Mouse (Mus musculus) cerebral cortex, adult 2 months (tissue): ENCODE data around the gene Spdl1.

Source experiments
- WGBS: fragments of 180-500 bp; shearing (Covaris S2); methylation state at CpG from one replicate; pipeline ENCODE4 v1.1.7; 2018; 5-methylcytosine and 5-hydroxymethylcytosine counted together

The Spdl1 gene

GRCm38 (mm10) chr11:34805026-34805425 lies 28.4 kb downstream of the Spdl1 start:
- WGBS = 78% methylated on average over 4 of the region's 4 CpGs

DNA sequence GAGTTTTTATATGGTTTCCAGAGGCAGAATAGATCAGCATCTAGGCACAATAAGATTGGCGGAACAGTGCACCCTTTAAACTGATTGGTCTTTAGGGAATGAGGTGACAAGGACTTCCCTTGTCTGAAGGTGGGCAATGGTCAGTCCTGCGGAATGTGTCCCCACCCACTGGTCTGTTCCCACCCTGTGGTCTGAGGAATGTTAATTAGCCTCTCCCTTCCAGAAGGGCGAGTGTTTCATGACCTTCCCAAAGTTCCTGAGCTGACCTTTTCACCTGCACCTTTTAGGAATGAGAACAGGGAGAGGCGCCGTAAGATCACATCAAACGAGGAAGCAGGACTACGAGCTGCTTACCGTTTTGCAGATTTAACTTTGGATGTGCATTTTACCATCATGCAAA lies 35.4 kb downstream of the Spdl1 start:
- 76% methylated on average over 8 of the region's 8 CpGs for WGBS

GRCm38 (mm10) chr11:34796097-34796496 lies 37.3 kb downstream of the Spdl1 start:
- WGBS = 35% methylated on average over 4 of the region's 4 CpGs

DNA sequence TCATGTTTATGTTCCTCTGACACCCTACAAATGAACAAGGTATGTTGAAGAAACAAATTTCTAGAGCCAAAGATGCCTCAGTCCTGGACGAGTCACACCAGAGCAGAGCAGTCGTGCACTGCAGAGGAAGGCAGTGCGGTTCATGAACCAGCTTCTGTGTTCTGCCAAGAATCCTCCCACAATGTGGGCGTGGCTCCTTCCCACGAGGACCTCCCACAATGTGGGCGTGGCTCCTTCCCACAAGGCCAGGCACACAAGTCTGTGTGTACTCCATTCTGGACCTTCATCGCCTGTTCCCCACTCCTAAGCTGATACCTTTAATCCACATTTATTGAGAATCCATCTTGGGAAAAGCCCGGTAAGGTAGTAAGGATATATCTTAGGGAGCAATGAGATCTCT lies 41.6 kb downstream of the Spdl1 start:
- WGBS = 66% methylated on average over 8 of the region's 8 CpGs

DNA sequence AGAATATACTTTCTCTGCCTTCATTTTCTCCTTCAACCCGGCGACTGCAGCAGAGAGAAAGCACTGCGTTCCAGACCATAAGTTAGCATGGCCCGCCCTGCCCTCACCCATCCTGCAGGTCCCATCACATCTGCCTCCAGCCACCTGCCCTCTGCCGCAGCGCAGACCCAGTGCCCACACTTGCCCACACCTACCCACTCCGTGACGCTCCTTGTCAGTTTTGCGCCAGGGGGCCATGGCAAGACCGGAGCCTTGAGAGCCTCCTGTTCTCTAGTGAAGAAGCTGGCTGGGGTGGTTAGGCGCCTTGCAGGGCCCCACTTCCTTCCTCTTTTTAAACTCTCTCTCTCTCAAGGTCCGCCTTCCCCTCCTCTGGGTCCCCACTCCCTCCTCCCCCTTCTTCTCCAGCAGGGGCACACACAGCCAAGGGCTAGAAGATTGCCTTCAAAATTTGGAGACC lies 49.8 kb downstream of the Spdl1 start, which contains the start of gene Dock2:
TSS of gene Dock2 (minus strand) at position 306 of the 457 bp plus-strand sequence.
- 82% methylated on average over 12 of the region's 12 CpGs for WGBS

GRCm38 (mm10) chr11:34782516-34783430 lies 50.7 kb downstream of the Spdl1 start:
- 78% methylated on average over 8 of the region's 8 CpGs for WGBS

GRCm38 (mm10) chr11:34780786-34781185 lies 52.7 kb downstream of the Spdl1 start:
- 85% methylated on average over 2 of the region's 2 CpGs for WGBS

DNA sequence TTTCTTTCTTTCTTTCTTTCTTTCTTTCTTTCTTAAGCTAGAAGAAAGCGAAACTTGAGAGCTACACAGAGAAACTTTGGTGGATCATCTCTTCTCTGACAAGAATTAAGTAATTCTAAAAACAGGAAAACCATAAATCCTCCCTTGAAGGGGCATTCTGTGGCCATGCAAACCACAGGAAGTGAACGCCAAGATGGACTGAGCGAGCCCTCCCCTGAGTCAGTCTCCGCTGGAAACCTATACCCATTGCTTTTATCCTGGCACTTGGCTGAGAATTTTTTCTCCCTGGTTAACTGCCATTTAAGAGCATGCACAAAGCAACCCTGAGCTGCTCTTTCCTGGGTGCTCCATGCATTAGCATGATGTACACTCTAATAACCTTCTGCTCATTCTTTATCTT lies 53.5 kb downstream of the Spdl1 start:
- 88% methylated on average over 4 of the region's 4 CpGs for WGBS

DNA sequence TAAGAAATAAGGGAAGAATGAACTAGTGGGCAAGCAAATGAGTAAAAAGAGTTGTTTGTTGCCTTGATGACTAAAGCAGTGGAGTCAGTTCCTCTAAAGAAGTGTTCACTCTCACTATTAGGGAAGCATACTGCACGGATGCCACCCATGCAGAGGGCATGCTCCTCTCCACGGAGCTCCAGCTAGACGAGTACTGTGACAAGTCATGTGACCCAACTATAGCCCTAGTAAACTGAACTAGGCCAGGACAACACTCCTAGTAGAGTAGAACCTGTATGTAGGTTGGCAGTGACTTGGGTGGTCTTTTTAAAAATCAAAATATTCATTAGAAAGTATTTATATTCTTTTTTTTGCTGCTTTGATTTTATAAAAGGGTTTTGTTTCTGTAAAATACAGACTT lies 55.1 kb downstream of the Spdl1 start:
- 70% methylated on average over 3 of the region's 3 CpGs for WGBS

- 86% methylated on average over 4 of the region's 4 CpGs for WGBS
Measured at GRCm38 (mm10) chr11:34777529-34777928, 55.9 kb downstream of the Spdl1 start.

GRCm38 (mm10) chr11:34776054-34776453 lies 57.4 kb downstream of the Spdl1 start:
- 80% methylated on average over 2 of the region's 2 CpGs for WGBS

DNA sequence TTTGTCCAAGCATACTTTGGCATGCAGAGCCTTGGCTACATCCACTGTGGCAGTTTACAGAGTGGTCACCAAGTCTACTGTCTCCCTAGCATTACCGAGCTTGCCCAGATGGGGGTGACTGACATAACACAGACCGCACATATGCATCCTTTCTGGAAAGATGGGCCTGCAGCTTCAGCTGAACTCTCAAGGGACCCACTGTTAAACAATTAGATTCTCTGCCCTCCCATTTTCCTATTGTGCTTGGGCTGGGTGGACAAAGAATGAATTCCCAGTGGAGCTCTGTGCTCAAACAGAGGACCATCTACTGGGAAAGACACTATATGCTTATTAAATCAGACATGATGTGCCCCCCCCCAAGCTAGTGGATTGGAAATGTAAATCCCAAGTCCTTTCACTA lies 58.8 kb downstream of the Spdl1 start:
- WGBS = 59% methylated on average over 2 of the region's 2 CpGs

- WGBS = 84% methylated on average over 9 of the region's 9 CpGs
Measured at GRCm38 (mm10) chr11:34773304-34773895, 60.0 kb downstream of the Spdl1 start.

- WGBS = 68% methylated on average over 12 of the region's 12 CpGs
Measured at GRCm38 (mm10) chr11:34771221-34771986, 62.0 kb downstream of the Spdl1 start.

- WGBS = 69% methylated on average over 4 of the region's 4 CpGs
Measured at GRCm38 (mm10) chr11:34770666-34771065, 62.8 kb downstream of the Spdl1 start.

DNA sequence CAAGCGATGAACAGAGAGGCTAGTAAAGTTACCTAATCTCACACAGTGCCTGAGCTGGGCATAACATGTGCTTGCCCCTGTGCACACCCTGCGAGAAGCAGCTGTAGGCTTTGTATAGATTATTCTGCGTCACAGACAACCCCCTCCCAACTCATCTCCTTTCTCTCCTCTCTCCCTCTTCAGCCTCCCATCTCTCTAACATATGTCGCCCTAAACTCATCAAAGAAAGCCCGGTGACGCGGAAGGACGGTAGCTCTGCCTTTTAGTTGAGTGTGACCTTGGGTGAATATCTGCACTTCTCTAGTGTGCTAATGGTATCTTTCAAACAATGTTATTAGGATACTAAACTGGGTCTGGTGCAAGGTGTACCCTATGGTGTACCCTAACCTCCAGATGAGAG lies 63.5 kb downstream of the Spdl1 start:
- WGBS = 95% methylated on average over 8 of the region's 8 CpGs

DNA sequence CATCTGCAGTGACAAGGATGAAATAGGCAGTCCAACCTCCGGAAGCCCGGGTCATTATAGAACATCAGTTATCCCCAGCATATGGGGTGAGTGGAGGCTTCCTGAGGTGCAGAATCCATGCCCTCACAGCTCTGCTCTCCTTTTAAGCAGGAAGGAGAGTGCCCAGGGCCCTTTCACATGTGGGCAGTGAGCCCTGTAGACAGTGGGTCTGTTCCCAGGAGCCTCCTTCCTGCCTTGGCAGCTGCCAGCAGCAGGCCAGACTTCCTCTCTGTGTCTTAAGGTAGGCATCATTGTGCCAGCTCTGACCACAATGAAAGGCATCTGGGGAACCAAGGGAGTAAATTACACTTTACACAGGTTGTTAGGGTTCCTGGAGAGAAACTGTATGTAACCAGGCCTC lies 64.0 kb downstream of the Spdl1 start:
- WGBS = 90% methylated on average over 2 of the region's 2 CpGs

GRCm38 (mm10) chr11:34763739-34764361 lies 69.6 kb downstream of the Spdl1 start:
- WGBS = 82% methylated on average over 5 of the region's 5 CpGs

GRCm38 (mm10) chr11:34762570-34763127 lies 70.8 kb downstream of the Spdl1 start:
- WGBS = 93% methylated on average over 5 of the region's 5 CpGs

- 88% methylated on average over 6 of the region's 6 CpGs for WGBS
Measured at GRCm38 (mm10) chr11:34762125-34762524, 71.3 kb downstream of the Spdl1 start.

GRCm38 (mm10) chr11:34759582-34759981 lies 73.9 kb downstream of the Spdl1 start:
- 84% methylated on average over 4 of the region's 4 CpGs for WGBS
